Mouse (Mus musculus): ENCODE data around the gene Fam241b.
A peak's percentile ranks its signal among the peaks of the same experiment; 100 is the strongest.

Fam241b gene

DNA sequence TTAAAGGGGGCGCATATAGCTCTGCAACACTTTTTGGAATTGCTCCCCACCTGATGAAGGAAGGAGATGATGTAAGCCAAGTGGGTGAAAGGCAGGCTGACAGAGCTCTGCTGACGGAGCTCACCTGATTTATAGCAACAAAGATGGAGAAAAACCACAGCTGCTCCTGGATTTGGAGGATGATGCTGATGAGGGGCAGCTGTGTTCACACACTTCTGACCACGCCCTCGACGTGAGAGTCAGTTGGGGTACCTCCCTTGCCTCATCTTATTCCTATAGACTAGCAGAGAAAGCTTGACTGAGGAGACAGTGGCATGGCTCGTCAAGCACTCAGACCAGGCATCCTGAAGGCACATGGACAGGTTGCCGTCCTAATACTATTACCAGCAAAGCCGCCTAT is at the start of gene Fam241b:
Gene Fam241b, minus strand, starts transcription at position 101 of the 400 bp plus-strand sequence.
- DNase-seq = no peak

DNA sequence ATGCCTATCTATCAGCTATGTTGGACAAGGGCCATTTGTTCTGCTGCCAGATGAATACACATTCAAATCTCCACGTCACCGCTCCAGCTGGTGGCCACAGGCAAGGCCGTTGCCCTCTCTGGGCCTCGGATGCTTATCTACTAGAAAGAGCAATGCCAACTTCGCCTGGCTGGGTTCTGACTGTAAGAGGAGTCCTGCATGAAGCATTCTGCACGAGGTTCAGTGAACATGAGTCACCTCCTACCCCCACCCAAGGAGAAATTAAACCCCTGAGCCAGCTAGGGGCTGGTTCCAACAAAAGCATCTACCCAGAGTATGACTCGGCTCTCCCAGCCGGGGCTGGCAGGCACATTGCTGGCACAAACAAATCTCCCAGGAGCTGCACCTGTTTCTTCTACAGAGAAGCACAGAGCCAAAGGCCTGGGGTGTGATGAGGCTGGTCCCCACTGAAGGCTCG is 49.0 kb upstream of the Fam241b start:
- DNase-seq = no peak

DNA sequence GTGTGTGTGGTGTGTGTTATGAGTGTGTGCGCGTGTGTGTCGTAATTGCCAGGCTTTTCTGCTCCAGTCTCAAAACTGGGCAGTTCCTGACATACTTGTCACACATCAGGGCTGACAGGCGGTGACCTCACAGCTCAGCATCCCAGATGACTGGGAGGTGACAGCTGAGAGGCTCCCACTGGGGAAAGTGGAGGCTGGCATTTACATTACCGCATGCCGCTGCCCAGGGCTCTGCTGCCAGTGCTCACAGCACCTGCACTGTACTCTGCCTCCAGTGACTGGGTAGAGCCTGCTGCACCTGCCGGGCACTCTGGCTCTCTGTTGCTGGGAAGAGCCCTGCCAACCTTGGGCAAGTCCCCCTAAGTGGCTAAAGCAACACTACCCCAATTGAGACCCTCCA is 47.1 kb upstream of the Fam241b start:
- DNase-seq = no peak

DNA sequence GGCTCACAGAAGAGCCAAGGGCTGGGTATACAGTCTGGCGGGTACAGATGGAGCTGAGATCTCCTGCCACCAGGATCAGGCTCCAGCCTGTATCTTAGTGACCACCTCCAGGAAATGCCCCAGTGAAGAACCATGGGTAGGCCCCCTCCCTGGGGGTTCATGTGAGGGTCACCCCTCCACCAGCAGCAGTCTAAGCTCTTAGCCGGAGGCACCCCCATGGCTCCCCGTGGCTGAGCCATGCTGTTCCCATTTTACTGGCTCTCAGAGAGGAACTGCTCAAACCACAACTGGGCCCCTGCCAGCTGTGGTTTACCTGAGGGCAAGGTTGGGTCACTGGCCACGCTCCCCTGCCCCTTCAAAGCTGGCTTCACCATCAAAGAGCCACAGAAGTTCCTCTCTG is 46.2 kb upstream of the Fam241b start:
- DNase-seq = no peak

DNA sequence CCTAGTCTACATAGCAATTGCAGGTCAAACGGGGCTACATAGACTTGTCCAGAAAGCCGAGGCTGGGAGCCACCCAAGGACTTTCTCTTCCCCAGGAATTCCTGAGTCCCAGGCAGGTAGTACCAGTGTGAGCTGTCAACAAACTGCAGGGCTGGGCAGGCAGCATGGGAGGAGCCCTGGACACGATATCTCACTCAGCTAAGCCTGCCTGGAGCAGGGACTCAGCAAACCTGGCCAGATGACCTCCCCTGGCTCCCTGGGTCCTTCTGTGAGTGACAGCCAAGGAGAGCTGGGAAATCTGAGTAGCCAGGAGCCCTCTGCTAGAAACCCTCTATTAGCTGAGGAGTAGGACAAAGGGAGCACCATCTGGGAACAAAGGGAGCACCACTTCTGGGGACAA is 45.6 kb upstream of the Fam241b start:
- DNase-seq = no peak

DNA sequence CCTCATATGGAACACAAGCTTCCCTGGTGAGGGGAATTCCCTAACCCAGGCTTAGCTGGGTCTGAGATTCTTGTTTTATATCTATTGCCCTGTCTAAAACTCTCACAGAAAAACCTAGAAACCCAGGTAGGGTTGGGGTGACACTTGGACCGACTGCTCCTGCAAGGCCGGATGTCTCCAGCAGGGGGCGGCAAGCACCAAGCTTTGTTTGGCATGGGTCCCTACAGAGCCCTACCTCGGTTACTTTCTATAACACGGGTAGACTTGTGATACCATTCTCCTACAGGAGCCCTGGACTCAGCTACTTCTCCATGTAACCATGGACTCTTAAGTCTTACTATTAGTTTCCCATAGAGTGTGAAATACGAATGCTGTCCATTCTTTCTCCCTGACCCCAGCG is 43.2 kb upstream of the Fam241b start:
- DNase-seq = peak; percentile 86

DNA sequence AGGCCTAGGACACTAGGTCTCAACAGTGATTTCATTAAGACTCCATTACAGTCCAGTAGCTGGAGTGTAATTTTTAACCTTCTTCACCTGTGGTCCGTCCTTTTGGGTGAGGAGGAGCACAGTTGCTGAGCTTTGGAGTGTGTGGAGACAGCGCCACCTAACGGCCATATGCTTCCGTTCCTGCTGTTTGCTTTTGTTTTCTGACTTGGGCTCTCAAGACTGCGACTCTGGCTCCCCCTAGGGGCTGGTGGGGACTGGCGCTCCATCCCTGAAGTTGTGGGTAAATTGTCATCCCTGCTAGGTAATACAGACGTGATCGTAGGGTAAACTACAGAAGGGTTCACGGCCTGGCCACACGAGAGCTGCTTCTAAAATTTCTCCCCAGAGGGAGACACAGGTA is 39.3 kb upstream of the Fam241b start:
- DNase-seq = peak; percentile 98

DNA sequence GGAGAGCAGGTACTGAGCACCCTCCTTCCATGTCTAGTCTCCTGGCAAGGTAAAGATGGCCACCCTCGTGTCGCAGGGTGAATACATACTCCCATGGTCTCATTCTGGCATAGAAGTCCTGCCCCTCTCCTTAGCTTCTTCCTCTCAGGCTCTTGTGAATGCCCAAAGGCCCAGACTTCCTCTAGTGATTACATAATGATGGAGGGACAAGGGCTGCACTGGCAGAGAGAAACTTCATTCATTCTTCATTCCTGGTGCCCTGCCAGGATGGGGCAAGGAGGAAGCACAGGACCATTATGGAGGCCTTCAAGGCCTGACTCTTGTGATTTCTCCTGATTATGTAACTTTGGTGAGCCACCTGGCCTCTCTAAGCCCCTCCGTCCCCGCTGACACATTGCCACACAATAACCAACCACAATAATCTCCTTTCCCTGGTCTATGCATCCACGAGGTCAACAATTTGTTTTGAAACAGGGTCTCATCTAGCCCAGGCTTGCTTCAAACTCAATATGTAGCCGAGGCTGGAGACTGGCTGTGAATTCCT is 38.8 kb upstream of the Fam241b start:
- DNase-seq = no peak

DNA sequence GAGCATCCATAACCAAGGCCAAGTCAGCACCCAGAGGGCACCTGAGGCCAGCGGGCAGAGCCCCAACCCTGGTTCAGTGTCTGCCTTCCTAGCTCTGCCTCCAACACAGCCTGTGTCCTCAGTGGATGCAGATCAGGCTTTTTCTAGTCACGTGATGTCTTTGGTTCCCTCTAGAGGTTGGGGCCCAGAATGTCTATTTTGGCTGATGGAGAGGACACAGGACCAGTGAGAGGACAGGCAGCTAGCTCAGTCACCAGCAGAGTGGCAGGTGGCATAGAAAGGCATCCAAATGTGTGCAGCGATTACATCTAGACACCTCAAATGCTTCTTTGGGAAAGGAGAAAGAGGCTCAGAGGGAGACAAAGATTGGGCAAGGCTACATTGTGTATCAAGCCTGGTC is 38.0 kb upstream of the Fam241b start:
- DNase-seq = no peak

DNA sequence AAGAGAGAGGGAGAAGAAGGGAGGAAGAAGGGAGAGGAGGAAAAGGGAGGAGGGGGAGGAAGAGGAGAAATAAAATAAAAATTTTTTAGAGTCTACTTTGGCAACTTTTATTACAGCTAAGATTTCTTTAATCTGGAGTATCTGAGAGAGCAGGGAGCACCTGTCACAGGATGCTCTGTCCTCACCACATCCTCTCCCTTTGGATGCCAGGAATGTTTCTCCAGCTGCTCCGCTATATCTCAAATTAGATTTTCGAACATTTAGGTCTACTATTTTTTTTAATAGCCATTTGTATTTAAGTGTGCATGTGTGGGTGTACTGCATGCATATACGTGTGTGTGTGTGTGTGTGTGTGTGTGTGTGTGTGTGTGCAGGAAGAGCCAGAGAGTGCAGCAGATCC is 36.2 kb upstream of the Fam241b start:
- no peak for DNase-seq

DNA sequence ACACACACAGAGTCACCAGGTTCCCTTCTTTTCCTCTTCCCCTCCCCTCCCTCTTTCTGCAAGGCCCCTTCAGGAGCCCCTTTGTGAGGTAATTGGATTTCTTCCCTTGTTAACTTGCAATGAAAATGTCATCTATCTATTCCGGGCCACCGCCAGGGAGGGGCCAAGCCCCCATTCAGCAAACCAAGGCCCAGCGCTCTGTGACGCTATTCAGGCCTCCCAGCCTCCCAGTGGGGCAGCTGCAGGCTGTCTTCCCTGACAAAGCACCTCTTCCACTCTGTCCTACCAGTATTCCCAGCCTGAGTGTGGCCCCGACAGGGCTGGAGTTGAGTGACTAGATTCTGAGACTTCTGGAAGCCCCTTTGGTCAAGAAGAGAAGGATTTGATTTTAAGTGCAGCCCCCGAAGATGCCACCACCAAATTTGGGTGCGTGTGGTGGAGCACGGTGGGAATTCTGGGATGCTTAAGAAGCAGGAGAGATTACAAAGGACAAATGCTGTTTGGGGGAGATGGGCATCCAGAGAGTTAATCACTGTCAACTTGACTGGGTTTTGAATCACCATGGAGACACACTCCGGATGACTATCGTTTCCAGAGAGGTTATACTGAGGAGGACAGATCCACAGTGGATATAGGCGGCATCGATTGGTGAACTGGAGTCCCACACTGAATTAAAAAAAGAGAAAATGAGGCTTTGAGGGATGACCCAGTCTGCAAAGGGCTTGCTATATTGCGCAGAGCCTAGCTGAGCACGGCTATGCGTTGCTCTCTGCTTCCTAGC is 31.0 kb upstream of the Fam241b start:
- DNase-seq = no peak

DNA sequence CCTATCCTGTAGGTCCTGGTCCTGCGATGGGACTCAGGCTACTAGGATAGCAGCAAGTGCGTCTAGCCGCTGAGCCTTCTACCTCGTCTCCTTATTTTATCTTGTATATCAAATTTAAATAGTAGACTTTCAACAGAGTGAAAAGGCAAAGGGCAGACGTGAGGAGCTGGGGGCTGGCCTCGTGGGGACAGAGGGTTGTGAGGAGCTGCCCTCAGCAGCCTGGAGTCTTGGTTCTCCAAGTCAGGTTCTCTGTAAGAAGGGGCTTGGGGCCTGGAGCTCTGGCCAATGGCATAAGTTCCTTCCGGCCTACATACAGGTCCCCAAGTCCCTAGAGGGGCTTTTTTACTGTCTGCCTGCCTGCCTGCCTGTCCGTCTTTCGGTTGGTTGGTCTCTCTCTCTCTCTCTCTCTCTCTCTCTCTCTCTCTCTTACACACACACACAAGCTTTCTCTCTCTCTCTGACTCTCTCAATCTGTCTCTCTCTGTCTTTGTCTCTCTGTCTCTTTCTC is 30.3 kb upstream of the Fam241b start:
- DNase-seq = no peak

DNA sequence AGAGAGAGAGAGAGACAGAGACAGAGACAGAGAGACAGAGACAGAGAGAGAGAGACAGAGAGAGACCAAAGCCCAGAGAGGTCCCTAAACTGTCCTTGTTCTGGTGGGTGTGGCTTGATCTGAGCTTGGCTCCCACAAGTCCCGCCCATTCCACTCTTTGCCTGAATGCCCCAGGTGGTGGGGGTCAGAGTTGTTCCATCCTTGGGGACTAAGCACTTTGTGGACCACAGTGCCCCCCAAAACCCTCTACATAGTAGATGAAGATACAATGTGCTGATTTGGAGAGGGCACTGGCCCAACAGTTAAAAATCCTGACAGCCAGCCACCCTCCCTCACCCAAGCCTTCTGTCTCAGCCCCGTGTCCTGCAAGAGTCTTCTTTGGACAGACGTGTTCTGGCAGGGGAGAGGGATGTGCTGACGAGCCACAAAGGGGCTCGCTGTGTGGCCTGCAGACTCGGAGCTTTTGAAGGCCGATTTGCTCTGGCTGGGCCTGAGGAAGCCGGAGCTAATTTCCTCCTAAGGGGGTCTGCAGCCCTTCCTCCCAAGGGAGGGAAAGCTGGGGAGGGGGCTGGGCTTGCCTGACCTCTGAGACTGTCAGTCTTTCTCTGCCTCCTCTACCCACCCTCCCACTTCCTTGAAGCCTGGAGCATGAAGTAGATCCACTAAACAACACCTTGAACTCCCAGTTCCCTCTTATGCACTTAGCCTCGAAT is 29.3 kb upstream of the Fam241b start:
- DNase-seq = no peak

DNA sequence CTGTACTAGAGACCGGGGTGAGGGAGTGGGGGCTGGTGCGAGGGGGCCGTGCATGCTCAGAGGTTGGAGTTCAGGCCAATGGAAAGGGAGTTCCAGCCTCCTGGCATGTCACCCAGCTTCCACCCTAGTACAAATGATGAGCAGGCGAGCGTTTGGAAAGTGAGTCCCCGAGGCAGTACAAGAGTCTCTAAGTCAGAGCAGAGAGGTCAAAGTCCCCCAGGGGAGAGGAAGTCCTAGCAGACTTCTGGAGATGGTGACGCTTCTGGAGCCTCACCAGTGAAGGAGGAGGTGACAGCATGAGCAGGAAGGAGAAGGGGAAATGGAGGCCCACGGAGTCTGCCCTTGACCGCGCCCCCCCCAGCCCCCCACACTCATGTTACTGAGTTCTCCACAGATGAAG is 18.7 kb upstream of the Fam241b start:
- no peak for DNase-seq

DNA sequence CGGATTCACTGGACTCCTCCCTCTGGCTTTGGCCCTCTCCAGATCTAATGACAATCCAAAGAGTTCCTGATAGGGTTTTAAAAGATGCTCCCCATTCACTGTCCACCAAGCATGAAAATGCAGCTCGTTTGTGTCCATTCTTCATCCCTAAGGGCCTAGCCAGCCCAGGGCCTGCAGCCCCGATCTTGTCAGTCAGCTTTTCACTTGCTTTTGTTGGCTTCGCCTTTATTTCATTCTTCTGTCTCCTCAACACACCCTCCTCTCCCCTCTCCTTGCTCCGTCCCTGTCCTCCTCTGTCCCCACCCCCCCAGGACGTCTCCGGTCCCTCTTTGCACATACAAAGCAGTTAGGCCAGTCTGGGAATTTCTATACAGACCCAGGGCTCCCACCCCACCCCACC is 6.2 kb upstream of the Fam241b start:
- DNase-seq = no peak

DNA sequence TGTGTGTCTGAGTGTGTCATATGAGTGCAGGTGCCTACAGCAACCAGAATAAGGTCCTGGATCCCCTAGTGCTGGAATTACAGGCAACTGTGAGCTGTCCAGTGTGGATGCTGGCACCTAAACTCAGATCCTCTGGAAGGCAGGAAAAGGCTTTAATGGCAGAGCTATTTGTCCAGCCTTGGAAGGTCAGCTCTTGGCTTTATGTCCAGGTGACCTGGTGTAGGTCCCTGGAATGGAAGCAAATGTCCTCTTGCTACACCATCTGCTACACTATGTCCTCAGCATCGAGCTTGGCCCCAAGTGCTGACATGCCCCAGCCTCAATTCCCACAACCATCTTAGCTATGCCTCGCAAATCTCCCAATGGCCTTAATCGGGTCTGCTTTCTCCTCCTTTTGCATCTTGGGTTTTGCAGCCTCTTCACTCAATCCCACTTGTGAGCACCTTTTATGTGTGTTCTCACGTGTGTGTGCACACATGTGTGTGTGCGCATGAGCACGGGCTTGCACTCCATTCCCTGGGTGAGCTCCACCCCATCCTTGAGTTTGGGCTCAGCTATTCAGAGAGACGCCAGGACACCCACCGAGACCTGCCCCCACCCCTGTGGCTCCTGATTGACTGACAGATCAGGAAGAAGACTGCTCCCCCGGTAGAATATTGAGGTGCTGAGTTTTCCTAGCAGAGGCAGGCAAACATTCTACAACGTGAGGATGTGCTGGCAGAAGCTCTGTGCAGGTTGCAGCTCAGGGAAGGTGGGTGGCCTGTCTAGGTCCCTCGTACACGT is 3.9 kb upstream of the Fam241b start:
- DNase-seq = no peak

DNA sequence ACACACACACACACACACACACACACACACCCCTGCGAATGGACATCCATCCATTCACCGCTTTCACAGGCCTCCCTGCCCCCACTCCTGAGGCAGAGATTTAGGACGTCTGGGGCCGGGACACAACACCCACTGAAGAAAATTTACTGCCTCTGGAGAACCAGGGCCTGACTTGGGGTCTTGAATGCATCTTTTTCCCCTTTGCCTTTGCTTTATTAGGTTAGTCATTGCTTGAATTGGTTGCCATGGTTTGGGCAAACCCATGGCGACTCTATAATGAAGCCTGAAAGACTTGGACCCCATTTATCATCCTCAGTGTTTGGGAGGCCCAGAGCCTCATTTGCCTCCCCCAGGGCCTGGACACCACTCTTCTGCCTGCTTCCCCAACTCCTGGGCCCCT is 2.2 kb upstream of the Fam241b start:
- no peak for DNase-seq

DNA sequence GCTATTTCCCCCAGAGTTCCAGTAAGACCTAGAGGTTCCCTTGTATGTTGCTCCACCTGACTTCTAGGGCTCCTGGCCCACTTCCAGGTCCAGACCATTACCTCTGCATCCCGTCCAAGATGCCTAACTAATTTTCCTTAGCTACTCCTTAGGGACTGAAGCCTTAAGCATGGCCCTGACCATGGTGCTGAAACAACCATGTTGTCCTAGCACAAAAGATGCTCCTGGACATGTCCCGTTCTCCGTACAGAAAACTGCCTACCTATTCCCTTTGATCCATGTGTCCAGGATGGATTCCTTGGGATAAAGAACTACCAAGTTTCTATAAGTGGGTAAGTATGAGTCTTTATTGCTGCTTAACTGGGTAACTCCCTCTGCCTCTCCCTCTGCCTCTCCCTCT is 5.7 kb downstream of the Fam241b start:
- no peak for DNase-seq

DNA sequence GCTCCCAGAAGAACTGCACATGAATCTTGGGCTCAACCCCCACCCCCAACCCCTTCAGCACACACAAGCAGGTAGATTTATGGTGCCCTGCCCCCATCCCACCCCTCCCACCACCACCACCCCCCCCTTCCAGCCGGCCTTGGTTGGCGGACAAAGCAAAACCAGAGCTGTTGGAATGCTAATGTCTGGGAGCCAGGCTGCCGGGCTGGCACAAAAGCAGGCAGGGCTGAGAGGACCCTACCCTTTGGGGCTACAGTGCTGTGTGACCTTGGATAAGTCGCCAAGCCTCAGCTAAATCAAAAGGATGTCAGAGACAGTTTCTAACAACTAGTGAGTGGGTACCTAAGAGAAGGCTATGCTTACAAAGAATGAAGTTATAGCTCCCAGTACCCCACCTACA is 6.6 kb downstream of the Fam241b start:
- DNase-seq = no peak

DNA sequence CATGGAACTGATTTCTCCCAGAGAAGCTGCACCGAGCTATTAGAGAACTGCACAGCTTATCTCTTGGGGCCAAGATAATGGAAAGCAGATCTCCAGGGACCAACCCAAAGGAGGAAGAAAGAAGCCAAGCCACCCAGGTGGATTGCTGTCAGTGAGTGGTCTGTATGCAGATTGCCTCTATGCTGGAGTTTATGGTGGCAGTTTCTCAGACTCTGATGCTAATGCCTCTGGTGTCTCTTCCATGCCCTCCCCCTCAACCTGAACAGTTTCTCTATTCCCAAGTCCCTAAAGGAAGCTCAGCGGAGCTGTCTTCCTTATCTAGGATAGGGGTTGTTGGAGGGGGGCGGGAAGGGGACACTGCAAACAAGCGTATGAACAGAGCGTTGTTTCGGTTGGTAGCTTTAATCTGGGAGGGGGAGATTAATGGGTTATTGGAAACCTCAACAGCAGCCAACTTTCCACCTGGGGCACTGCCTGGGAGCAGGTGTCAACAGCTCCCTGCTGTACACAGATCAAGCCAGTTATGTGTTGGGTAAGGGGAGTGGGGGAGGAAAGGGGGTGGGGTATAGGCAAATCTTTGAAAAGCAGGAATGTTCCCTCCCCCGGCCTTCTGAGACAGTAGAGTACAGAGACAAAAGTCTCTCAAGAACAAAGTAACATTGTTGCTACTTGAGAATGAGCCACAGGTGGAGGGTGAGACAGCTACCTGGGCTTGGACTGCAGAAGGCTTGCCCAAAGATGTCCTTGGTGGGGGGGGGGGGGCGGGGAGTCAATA is 7.8 kb downstream of the Fam241b start:
- DNase-seq = no peak

DNA sequence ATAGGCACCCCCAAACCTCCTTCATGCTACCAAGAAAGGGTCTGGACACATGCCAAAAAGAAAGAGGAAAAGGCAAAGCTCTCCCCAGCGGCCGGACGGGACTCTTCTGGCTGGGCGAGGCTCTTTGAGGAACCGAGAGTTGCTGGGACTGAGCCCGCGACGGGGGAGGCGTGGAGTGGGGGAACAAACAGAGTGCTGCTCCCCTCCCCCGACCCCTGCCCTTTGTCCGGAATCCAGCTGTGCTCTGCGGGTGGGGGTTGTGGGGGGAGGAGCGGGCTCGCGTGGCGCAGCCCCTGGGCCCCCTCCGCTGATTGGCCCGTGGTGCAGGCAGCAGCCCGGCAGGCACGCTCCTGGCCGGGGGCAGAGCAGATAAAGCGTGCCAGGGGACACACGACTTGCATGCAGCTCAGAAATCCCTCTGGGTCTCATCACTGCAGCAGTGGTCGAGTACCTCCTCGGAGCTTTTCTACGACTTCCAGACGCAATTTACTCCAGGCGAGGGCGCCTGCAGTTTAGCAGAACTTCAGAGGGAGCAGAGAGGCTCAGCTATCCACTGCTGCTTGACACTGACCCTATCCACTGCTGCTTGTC is 10.9 kb downstream of the Fam241b start, which contains the start of gene Neurog3:
Gene Neurog3, plus strand, starts transcription at position 400 of the 591 bp plus-strand sequence.
- DNase-seq = no peak

Data from right cerebral cortex, postnatal 14 days (tissue).